Mouse (Mus musculus) spleen, postnatal 36 days (tissue): Measurements from ENCODE around the gene Atxn7l2.
A peak's percentile ranks its signal among the peaks of the same experiment; 100 is the strongest.
"Not testable (repeated sequence)": the region's sequence is repeated elsewhere in the genome, so short reads cannot be mapped to it uniquely, and the experiment has no call there.

ENCODE experiments used
- DNase-seq, 2 experiments: peaks; one replicate each; pipeline ENCODE4 v3.0.0; 2022; ENCODE audit warnings: low spot score in 2 of 2, mixed read lengths in 1 of 2

Gene Atxn7l2

GRCm38 (mm10) chr3:108210771-108211139, at the start of gene Atxn7l2:
Gene Atxn7l2, minus strand, starts transcription at chr3:108210934.
- no peak for DNase-seq

DNA sequence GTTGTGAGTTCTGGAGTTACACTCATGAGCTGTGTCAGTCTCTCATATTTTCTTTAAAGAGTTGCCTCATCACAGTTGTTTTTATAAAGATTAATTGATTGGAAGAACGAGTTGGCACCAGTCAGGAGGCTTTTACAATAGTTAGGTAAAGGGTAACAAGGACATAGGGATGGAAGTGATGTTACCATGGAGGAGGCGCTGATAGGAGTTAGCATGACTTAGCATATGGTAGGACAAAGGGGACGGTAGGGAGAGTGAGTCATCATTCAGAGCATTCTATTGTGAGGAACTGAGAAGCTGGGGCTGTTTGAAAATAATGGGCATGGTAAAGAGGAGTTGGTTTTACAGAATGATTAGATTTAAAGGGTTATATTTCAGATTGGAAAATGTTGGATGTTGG, 48.6 kb upstream of the Atxn7l2 start:
- DNase-seq: no peak

DNA sequence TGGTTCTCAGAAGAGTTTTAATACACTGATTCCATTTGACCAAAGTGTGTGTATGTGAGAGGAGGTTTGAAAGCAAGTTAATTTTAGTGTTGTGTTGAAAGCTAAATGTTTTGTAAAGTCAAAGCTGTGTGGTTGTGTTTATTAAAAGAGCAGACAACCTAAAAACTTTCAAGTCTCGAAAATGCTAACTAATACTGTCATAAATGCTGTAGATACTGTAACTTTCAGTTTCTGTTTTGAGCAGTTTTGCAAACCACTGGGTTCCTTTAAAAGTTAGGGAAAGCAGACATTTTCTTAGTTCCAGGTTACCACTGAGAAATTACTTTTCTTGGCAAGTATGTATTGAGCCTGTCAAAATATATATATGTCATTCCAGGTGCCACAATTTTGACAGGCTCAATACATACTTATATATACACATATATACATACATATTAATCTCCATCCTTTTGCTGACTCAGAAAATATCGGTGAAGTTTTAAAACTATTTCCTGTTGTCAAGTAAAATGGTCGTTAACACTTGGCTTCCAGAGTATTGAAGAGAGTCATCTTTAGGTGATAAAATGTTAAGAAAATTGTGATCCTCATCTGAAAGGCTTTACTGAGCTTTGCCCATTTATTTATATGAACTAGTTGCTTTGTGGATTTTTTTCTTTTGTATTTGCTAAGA, 47.2 kb upstream of the Atxn7l2 start:
- DNase-seq: no peak

GRCm38 (mm10) chr3:108256719-108257637, 46.2 kb upstream of the Atxn7l2 start, which contains the start of gene Psma5:
Gene Psma5, plus strand, starts transcription at chr3:108256926.
- peak; percentile 95 to 96 for DNase-seq

GRCm38 (mm10) chr3:108246857-108247256, 36.1 kb upstream of the Atxn7l2 start:
- DNase-seq: no peak

DNA sequence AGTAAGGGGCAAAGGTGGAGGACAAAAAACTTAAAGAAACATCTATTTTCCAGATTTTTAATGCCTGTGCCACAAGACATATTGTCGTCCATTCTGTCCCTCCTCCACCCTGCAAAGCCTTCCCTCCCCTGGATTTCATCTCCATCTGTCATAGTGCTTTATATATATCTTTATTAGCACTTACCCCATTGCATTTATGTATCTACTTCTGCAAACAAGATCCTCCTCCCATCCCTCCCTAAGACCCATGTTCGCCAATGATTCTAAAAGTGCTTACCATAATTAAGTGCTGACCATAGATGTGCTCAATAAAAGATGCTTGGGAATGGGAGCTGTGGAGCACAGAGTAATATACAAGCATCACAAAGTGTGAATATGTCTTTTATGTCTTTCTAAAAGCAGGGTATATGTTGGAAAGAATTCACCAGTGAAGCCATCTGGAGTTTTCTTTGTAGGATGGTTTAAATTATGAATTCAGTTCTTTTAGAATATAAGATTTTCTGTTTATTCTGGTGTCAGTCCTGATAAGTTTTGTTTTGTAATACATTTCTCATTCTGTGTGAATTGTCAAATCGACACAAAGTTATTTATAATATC, 30.6 kb upstream of the Atxn7l2 start:
- DNase-seq: no peak

DNA sequence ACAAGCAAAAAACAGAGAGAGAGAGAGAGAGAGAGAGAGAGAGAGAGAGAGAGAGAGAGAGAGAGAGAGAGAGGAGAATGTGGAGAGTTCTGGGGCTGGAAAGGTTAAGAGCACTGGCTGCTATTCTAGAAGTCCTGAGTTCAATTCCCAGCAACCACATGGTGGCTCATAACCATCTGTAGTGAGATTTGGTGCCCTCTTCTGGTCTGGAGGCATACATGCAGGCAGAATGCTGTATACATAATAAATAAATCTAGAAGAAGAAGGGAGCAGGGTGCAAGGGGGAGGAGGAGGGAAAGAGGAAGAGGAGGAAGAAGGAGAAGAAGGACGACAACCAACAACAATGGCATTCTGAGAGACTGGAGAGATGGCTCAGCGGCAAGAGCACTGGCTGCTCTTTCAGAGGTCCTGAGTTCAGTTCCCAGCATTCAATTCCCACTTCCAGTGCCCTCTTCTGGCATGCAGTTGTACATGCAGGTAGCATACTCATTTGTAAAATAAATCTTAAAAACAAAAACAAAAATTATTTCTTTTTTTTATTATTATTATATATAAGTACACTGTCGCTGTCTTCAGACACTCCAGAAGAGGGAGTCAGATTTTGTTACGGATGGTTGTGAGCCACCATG, 26.9 kb upstream of the Atxn7l2 start:
- DNase-seq: not testable (repeated sequence)

DNA sequence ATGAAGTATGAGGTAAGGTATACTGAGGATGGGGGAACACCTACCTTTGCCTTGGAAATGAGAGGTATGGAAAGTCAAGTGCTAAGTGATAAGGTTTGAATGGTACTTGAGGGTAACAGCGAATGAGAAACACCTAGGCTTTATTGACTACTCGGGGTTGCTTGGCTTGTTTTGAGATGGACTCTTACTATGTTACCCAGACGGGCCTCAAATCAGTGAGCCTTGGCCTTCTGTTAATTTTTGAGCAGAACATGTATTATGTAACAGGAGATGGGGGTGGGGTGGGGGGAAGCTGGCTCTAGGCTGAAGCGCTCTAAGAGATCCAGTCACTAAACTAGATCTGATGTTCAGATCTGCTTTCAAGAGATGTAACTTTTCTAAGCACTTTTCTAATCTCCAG, 20.9 kb upstream of the Atxn7l2 start:
- DNase-seq: no peak

- DNase-seq: no peak
Measured at GRCm38 (mm10) chr3:108227521-108227920, 16.8 kb upstream of the Atxn7l2 start.

DNA sequence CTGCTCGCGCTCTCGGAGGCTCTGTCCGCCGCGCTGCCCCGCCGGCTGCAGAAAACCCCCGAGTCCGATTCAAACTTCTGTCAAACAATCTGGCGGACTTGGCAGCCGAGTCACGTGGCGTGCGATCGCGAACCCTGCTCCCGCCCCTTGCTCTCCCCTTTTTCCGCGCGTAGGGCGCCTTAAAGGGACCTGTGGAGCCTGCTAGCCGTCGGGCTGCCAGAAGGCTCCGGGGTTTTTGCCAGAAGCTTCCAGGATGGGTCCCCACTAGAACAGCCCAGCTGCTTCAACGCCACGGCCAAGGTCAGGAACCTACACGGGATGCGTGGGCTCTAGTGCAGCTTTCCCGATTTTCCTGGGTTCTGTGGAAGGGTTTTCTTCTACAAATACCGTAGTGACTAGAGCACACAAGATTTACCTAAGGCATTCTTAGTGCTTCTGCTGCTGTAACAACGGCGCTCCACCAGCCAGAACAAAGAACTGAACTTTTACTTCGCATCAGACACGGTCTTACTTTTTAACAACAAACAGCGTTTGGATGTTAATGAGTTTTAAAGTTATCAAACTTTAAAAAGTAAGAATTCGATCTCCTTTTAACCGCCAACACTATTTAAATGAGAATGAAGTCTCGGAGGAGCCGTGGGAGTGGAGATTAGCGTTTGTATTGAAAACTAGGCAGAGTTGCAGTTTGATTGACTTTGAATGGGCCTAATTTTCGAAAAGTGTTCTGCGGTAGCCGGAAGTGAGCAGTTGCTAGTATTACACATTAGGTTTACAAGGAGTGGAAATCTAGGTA, 16.0 kb upstream of the Atxn7l2 start, which contains the start of gene Sypl2:
Gene Sypl2, minus strand, starts transcription at position 91 of the 793 bp plus-strand sequence.
- DNase-seq: no peak

DNA sequence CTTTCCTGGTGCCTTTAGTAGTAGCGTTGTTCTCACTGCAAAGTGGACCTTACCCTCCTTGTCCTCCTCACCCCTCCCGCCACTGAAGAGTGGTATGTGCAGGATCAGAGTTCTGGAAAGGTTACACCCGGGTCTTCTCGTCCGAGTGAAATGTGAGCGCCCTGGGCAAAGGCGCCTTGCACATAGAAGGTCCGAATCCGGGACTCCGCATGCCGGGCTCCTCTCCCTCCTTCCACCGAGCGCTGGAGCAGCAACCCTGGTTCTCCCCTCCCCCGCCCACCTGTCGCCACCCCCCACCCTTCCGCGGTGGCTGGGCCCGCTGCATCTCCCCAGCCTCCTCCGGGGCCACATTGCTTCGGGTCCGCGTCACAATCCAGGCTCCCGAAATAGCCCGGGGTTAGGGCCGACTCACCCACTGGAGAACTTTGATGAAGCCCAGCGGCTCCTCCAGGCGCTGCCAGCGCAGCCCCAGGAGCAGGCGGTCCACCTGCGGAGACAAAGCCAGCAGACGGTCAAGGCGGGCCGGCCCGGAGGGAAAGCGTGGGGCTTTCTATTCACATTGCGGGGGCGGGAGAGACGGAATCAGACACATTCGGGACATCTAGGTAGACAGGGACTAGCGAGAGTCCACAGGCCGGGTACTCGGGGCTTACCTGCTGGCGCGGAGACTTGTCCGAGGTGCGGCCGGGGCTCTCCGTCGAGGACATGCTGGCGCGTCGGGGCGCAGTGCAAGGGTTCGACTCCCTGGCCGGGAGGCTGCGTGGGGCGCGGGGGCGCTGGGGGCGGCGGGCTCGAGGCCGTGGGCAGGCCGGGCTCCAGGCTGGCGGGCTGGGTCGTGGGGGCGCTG, 15.2 kb upstream of the Atxn7l2 start:
- no peak for DNase-seq

- no peak for DNase-seq
Measured at GRCm38 (mm10) chr3:108220661-108221060, 9.9 kb upstream of the Atxn7l2 start.

- no peak for DNase-seq
Measured at GRCm38 (mm10) chr3:108214734-108215133, 4.0 kb upstream of the Atxn7l2 start.

GRCm38 (mm10) chr3:108212406-108212805, 1.7 kb upstream of the Atxn7l2 start:
- DNase-seq: no peak

- no peak for DNase-seq
Measured at GRCm38 (mm10) chr3:108211845-108212244, 1.1 kb upstream of the Atxn7l2 start.

- peak; percentile 93 to 95 for DNase-seq
Measured at GRCm38 (mm10) chr3:108209946-108210770, 576 bp downstream of the Atxn7l2 start.

GRCm38 (mm10) chr3:108209536-108209935, 1.2 kb downstream of the Atxn7l2 start:
- no peak for DNase-seq

DNA sequence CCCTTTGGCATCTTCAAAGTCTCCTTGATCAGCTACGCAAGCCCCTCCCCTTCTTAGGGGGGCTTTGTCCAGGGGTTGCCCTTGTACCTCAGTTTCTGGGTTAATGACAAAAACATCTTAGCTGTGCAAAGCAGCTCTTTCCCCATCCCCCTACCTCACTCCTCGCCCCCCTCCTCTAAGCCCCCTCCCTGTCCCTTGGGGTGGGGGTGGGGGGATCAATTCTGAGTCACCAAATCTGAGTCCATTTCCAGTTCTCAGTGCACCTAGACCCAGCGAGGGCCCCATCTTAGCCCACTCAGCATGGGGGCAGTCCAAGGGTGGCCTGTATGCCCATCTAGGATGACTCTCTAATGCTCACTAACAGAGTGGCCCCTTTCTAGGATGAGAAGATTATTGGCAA, 1.7 kb downstream of the Atxn7l2 start:
- no peak for DNase-seq

GRCm38 (mm10) chr3:108206731-108207375, 3.9 kb downstream of the Atxn7l2 start:
- DNase-seq: no peak
